Mouse (Mus musculus) lung, embryonic 15.5 days (tissue): ENCODE measurements around the gene Cmip. TPM values are rescaled to one million over a fixed set of nuclear protein-coding genes. Genes with fewer than 3 reads are reported as not detected.

Source experiments
- ATAC-seq: fragments of 200-750 bp; cut with Nextera tagmentation; 2 replicates; pipeline ENCODE4 v1.8.0; 2017; ENCODE audit warnings: moderate number of reproducible peaks, borderline replicate concordance; ENCODE audit not compliant: low FRiP score, low TSS enrichment; ENCODE audit errors: extremely low read depth
- H3K27ac ChIP-seq: fragments of 300-500 bp; sonication (generic); 2 replicates; pipeline ENCODE4 v1.5.1; 2015; ENCODE audit warnings: moderate library complexity, mild to moderate bottlenecking, inconsistent platforms
- H3K27me3 ChIP-seq: fragments of 300-500 bp; sonication (generic); 2 replicates; pipeline ENCODE4 v1.6.1; 2015; ENCODE audit warnings: inconsistent platforms
- H3K36me3 ChIP-seq: fragments of 300-500 bp; sonication (generic); 2 replicates; pipeline ENCODE4 v1.6.1; 2015; ENCODE audit warnings: inconsistent platforms
- H3K4me1 ChIP-seq: fragments of 300-500 bp; sonication (generic); 2 replicates; pipeline ENCODE4 v1.6.1; 2015; ENCODE audit warnings: inconsistent platforms
- H3K4me2 ChIP-seq: fragments of 300-500 bp; sonication (generic); 2 replicates; pipeline ENCODE4 v1.6.1; 2015; ENCODE audit warnings: inconsistent platforms, mild to moderate bottlenecking, moderate library complexity
- H3K4me3 ChIP-seq: fragments of 300-500 bp; sonication (generic); 2 replicates; pipeline ENCODE4 v1.5.1; 2015; ENCODE audit warnings: mild to moderate bottlenecking, inconsistent platforms
- H3K9ac ChIP-seq: fragments of 300-500 bp; sonication (generic); 2 replicates; pipeline ENCODE4 v1.6.1; 2015; ENCODE audit warnings: inconsistent platforms
- H3K9me3 ChIP-seq: fragments of 300-500 bp; sonication (generic); 2 replicates; pipeline ENCODE4 v1.6.1; 2016; ENCODE audit warnings: inconsistent platforms
- WGBS: fragments of 180-500 bp; shearing (Covaris S2); methylation state at CpG from one replicate; pipeline ENCODE4 v1.1.7; 2015; 5-methylcytosine and 5-hydroxymethylcytosine counted together
- polyA plus RNA-seq: library from polyadenylated mRNA; unstranded; fragments of >200 nt; fragmentation: Nextera tagmentation; extraction: Ambion mirVana; gene quantifications from 2 replicates; pipeline ENCODE4 v1.2.1, GENCODE M21; 2015

Gene Cmip
- polyA plus RNA-seq, 1 experiment from 2014 or later = 18.8 TPM

DNA sequence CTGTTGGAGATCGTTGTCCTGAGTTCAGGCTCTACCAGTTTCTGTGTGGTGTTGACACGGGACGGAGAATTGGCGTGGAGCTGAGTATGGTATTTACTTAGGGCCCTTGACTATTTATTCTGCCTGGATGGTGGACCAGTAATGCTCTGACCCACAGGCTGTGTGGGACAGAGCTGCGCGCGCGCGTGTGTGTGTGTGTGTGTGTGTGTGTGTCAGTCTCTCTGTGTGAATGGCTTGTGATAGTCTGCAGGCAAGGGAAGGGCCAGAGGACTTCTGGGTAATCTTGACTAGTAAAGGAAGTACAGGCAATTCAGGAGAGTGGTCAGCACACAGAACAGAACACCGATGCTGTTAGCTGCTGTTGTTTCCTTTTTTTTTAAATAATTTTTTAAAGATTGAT, 24.8 kb downstream of the Cmip start:
- H3K27ac ChIP-seq = 0 out of 2 replicates have a peak overlapping the region, but pooled peaks have one; percentile 1
- H3K4me3 ChIP-seq = no peak overlapping the region
- ATAC-seq = no peak
- H3K27me3 ChIP-seq = no peaks in the 10 kb centered on the region
- peaks cover 33% of the 10 kb centered on the region for H3K4me1 ChIP-seq
- H3K9me3 ChIP-seq = no peaks in the 10 kb centered on the region
- H3K36me3 ChIP-seq = peaks cover 10% of the 10 kb centered on the region; the same call in 1 of the 2 replicates
- no peak overlapping the region for H3K9ac ChIP-seq
- 69% methylated on average over 10 of the region's 10 CpGs for WGBS
- H3K4me2 ChIP-seq = no peak overlapping the region

DNA sequence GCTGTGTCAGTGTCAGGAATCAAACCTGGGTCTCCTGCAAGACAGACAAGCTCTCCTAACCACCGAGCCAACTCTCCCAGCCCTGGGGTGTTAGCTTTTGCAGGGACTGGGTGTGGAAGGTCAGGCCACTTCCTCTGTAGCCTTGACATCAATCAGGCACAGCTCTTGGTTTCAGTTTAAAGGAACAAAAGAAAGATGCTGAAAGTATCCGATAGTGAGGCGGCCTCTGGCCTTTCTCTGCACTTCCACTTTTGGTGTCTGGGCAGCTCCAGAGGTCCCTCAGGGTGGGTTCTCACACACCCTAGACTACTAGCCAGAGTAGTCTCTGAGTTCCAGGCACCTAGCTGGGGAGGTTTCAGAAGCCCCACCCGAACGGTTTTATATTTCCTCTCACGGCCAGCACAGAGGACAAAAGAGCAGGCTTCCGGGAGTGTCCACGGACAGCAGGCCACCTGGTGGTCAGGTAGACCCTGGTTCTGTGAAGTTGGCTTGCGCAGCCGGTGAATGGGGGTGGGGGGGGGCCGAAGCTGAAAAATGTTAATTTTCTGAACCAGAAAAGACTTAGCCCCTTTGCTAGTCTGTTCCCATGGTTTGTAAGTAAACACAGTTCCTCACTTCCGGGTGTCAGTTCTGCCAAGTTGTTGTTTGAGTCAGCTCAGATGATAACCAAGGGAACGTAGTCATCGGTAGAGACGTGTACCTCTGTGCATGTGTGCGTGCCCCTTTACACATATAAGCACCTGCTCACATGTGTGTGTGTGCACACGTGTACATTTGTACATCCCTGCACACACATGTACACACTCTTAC, 25.5 kb downstream of the Cmip start:
- peaks cover 10% of the 10 kb centered on the region; the same call in 1 of the 2 replicates for H3K36me3 ChIP-seq
- H3K27ac ChIP-seq = peak overlapping the region; percentile 1; the same call in 1 of the 2 replicates
- 0 out of 2 replicates have a peak overlapping the region, but pooled peaks have one; percentile 1 for H3K4me2 ChIP-seq
- no peak overlapping the region for H3K4me3 ChIP-seq
- 32% methylated on average over 17 of the region's 17 CpGs for WGBS
- ATAC-seq = no peak
- H3K9ac ChIP-seq = no peak overlapping the region
- H3K4me1 ChIP-seq = peaks cover 33% of the 10 kb centered on the region
- H3K27me3 ChIP-seq = no peaks in the 10 kb centered on the region
- no peaks in the 10 kb centered on the region for H3K9me3 ChIP-seq

DNA sequence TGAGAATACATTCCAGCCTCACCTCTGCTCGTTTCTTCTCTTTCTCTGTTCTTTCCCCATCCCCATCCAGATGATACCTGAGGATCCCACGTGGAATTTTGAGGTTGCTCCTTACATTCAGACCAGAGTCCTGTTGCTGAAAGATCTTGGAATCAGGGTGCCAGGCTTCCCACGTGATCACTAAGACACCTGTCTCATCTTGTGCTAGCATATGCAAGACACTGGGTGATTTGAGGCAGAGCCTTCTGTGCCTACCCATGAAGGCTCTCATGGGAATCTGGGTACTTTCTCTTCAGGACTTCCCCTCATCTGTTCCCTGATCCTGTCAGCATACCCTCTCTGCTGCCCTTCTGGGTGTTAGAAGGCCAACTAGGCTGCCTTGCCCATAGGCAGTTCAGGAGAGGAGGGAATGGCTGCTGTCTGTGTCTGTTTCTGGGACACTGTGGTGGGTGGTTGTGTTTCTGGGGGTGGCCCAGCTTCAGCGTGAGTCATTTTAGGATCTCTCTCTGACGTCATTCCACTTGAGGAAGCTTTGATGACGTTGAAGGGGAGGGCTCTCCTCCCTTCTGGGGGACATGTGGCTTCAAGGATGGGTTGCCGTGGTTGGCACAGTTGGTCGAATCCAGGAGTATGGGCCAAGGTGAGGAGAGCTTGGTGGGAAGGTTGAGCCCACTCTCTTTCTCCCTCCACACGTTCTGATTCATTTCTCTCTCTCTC, 28.1 kb downstream of the Cmip start:
- Histone ChIP-seq H3K9me3 (no peaks in the 10 kb centered on the region), H3K27me3 (no peaks in the 10 kb centered on the region), H3K4me1 (peaks cover 33% of the 10 kb centered on the region), H3K27ac (no peak overlapping the region), H3K4me3 (no peak overlapping the region), H3K9ac (no peak overlapping the region), H3K36me3 (peaks cover 10% of the 10 kb centered on the region; the same call in 1 of the 2 replicates), H3K4me2 (no peak overlapping the region)
- ATAC-seq = no peak
- 73% methylated on average over 9 of the region's 9 CpGs for WGBS

DNA sequence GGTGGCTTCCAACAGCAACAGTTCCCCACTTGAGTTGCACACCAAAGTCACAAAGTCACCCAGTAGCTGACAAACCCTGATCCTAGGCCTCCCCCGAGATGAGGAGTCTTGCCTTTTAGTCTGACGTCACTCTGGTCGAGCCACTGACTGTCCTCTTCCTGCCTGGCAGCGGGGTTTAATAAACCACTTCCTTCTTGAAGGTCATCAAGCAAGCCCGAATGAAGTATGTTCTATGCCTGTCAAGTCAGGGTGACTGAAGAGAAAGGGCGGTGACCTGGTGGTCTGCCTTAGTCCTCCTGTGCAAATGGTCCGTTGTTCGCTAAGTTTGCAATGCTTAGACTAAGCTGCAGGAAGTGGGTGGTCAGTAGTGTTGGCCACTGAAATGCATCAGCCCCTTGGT, 31.1 kb downstream of the Cmip start:
- Histone ChIP-seq H3K36me3 (peaks cover 10% of the 10 kb centered on the region; the same call in 1 of the 2 replicates), H3K4me2 (no peak overlapping the region), H3K9me3 (no peaks in the 10 kb centered on the region), H3K4me1 (peaks cover 13% of the 10 kb centered on the region; the same call in 1 of the 2 replicates), H3K4me3 (no peak overlapping the region), H3K27ac (no peak overlapping the region), H3K27me3 (no peaks in the 10 kb centered on the region), H3K9ac (no peak overlapping the region)
- WGBS = 56% methylated on average over 8 of the region's 8 CpGs
- ATAC-seq = 0 out of 2 replicates have a peak, but pooled peaks have one; percentile 16

DNA sequence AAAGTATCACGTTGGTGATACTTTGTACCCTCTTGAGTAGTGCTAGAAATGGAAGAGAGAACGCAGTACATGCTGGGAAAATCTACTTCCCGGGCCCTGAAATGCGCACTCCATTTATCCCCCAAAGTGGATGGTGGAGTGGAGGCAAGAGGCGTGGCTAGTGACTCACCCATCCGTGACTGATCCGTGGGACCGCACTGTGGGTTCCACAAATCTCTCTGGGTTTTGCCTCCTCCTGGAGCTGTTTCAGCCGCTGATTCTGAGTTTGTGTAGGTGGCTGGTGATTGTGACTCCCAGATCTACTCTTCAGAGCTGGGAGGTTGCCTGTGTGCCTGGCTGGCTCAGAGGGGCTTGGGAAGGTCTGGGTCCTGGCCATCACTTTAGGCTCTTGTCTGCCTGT, 32.2 kb downstream of the Cmip start:
- 82% methylated on average over 9 of the region's 9 CpGs for WGBS
- Histone ChIP-seq H3K4me2 (no peak overlapping the region), H3K36me3 (peaks cover 10% of the 10 kb centered on the region; the same call in 1 of the 2 replicates), H3K4me1 (peaks cover 22% of the 10 kb centered on the region), H3K27ac (no peak overlapping the region), H3K9me3 (no peaks in the 10 kb centered on the region), H3K4me3 (no peak overlapping the region), H3K9ac (no peak overlapping the region), H3K27me3 (no peaks in the 10 kb centered on the region)
- ATAC-seq = no peak

DNA sequence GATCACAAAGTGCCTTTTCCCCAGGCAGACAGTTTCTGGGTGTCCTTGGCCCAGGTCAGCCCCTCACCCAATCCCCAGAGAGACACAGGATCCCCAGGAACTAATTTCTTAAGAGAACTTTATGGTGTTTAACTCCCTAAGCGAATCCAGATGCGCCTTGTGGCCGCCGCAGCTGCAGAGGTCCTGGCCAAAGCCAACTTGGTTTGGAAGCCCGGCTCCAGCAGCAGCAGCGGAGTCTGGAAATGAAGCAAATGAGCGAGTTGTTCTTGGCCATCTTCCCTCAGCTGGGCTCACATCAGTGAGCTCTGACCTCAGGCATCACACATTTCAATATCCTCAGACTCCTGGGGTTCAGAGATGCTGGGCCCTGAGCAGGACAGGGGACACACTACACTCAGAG, 33.6 kb downstream of the Cmip start:
- H3K9ac ChIP-seq = no peak overlapping the region

DNA sequence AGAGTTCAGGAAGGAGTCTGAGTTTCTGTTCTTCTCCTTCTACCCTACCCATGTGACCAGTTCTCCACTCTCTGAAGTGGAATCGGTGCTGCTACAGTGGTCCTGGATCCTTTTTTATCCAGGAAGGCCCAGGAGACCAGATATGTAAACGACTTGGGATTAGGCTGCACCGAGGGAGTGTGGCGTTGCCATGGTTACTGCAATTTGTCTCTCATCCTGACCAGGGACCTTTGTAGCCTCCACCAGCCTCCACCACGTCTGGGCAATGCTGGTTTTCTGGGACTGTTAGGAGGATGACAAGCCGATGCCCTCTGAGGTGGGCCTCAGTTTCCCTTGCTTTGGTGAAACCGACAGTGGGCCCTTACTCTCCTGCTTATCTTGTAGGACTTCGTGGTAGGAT, 35.4 kb downstream of the Cmip start:
- no peak overlapping the region for H3K9ac ChIP-seq
- H3K9me3 ChIP-seq = no peaks in the 10 kb centered on the region
- no peak for ATAC-seq
- H3K27ac ChIP-seq = no peak overlapping the region
- peaks cover 36% of the 10 kb centered on the region for H3K4me1 ChIP-seq
- no peaks in the 10 kb centered on the region for H3K36me3 ChIP-seq
- H3K4me3 ChIP-seq = no peak overlapping the region
- H3K4me2 ChIP-seq = no peak overlapping the region
- WGBS = 33% methylated on average over 8 of the region's 8 CpGs
- H3K27me3 ChIP-seq = no peaks in the 10 kb centered on the region

More for the DNA sequence above, 33.6 kb downstream of the Cmip start:
- H3K4me1 ChIP-seq = peaks cover 32% of the 10 kb centered on the region
- no peak overlapping the region for H3K27ac ChIP-seq
- no peak overlapping the region for H3K4me2 ChIP-seq
- H3K27me3 ChIP-seq = no peaks in the 10 kb centered on the region
- H3K36me3 ChIP-seq = peaks cover 9% of the 10 kb centered on the region; the same call in 1 of the 2 replicates
- 71% methylated on average over 7 of the region's 7 CpGs for WGBS
- no peaks in the 10 kb centered on the region for H3K9me3 ChIP-seq
- no peak overlapping the region for H3K4me3 ChIP-seq
- ATAC-seq = no peak

DNA sequence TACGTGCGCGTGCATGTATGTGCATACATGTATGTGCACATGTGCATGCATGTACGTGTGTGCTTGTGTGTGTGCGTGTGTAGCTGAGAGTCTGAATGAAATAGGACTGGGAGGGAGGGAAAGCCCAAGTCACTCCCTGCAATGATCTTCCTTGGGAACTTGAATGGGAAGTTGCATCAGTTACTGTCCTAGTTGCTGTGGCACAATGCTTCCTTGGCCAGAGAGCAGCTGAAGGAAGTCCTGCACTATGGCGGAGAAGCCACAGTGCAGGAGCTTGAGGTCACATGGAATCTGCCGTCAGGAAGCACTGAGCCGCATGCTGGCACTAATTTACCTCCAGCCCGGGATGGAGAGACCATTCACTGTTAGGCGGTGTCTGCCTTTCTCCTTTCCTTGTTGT, 37.9 kb downstream of the Cmip start:
- 81% methylated on average over 10 of the region's 10 CpGs for WGBS
- no peak overlapping the region for H3K27ac ChIP-seq
- no peaks in the 10 kb centered on the region for H3K27me3 ChIP-seq
- no peak overlapping the region for H3K4me3 ChIP-seq
- H3K4me2 ChIP-seq = no peak overlapping the region
- H3K9ac ChIP-seq = no peak overlapping the region
- ATAC-seq = no peak
- H3K36me3 ChIP-seq = no peaks in the 10 kb centered on the region
- H3K4me1 ChIP-seq = peaks cover 54% of the 10 kb centered on the region
- H3K9me3 ChIP-seq = no peaks in the 10 kb centered on the region

DNA sequence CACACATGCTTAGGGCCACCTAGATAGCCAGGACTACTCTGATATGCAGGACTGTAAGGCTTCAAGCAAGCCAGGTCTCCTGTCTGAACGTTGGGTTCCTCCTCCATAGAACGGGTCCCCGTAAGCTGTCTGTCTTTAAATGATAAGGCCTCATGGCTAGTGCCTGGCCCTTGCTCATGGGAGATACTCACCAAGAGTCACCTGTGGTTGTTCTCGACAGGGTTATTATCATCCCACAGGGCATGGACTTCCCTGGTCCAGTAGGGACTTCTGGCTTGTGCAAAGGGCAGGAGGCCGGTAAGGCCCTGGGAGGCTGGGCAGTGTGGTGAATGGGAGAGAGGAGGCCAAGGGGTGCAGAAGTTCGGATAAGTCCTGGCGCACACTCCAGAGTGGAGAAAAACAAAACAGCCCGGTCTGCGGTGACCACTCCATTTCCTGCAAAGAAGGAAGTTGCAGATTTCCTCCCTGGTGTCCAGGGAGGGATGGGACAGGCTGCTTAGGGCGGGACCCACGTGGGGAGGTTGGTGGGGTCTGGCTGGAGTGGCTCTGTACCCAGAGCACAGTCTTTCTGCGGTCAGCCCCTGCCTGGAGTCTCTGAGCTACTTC, 41.2 kb downstream of the Cmip start:
- Histone ChIP-seq H3K4me3 (no peak overlapping the region), H3K36me3 (no peaks in the 10 kb centered on the region), H3K9ac (no peak overlapping the region), H3K9me3 (no peaks in the 10 kb centered on the region), H3K27me3 (no peaks in the 10 kb centered on the region), H3K27ac (peak overlapping the region; percentile 61), H3K4me2 (no peak overlapping the region), H3K4me1 (peaks cover 71% of the 10 kb centered on the region)
- WGBS = 52% methylated on average over 12 of the region's 12 CpGs
- peak; percentile 40; the same call in 1 of the 2 replicates for ATAC-seq

DNA sequence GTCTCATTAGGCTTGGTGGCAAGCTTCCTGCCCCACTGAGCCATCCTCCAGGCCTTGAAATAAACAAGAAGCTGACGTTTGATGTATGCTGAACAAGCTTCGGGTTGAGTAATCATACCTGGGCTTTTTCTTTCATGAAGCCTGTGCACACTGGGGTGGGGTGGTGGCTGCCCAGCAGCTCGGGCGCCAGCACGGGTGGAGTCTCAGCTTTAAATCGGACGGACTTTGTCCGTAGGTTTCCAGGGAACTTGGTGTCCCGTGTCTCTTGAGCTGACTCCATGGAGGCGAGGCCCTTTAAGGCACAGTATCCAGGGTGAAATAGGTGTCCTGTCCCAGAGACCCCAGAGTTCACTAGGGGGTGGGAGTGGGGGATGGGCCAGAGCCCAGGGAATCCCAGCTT, 42.3 kb downstream of the Cmip start:
- Histone ChIP-seq H3K4me3 (no peak overlapping the region), H3K9ac (no peak overlapping the region), H3K4me2 (no peak overlapping the region), H3K9me3 (no peaks in the 10 kb centered on the region), H3K27me3 (no peaks in the 10 kb centered on the region), H3K36me3 (no peaks in the 10 kb centered on the region), H3K27ac (peak overlapping the region; percentile 61), H3K4me1 (peaks cover 71% of the 10 kb centered on the region)
- 62% methylated on average over 10 of the region's 10 CpGs for WGBS
- no peak for ATAC-seq

DNA sequence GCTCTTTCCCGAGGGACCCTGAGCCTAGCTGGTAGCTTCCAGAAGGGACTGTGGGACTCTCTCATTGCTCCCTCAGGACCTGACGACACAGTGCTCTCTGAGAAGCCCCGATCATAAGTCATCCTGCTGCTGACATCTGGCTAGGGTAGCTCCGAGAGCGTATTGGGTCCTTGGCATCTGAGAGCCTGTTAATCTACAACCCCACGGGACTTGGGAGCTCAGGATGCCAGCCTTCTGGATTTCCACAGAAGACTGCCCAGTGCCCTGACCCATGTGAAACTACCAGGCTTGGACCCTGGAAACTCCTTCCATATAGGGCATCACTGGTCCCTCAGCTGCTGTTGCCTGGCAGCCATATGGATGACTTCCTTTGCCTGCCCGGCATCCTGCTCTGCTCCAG, 43.3 kb downstream of the Cmip start:
- no peak overlapping the region for H3K27ac ChIP-seq
- H3K4me2 ChIP-seq = no peak overlapping the region
- no peak overlapping the region for H3K4me3 ChIP-seq
- no peaks in the 10 kb centered on the region for H3K27me3 ChIP-seq
- ATAC-seq = no peak
- no peaks in the 10 kb centered on the region for H3K36me3 ChIP-seq
- H3K4me1 ChIP-seq = peaks cover 70% of the 10 kb centered on the region
- H3K9me3 ChIP-seq = no peaks in the 10 kb centered on the region
- H3K9ac ChIP-seq = no peak overlapping the region
- WGBS = 59% methylated on average over 7 of the region's 7 CpGs
